Mouse (Mus musculus) left cerebral cortex, adult 11 months (tissue): Measurements from ENCODE around the gene Tbx6.
A peak's percentile ranks its signal among the peaks of the same experiment; 100 is the strongest.

ENCODE experiments used
- DNase-seq: peaks from one replicate; pipeline ENCODE4 v3.0.0; 2022; ENCODE audit warnings: low spot score

Gene Tbx6

DNA sequence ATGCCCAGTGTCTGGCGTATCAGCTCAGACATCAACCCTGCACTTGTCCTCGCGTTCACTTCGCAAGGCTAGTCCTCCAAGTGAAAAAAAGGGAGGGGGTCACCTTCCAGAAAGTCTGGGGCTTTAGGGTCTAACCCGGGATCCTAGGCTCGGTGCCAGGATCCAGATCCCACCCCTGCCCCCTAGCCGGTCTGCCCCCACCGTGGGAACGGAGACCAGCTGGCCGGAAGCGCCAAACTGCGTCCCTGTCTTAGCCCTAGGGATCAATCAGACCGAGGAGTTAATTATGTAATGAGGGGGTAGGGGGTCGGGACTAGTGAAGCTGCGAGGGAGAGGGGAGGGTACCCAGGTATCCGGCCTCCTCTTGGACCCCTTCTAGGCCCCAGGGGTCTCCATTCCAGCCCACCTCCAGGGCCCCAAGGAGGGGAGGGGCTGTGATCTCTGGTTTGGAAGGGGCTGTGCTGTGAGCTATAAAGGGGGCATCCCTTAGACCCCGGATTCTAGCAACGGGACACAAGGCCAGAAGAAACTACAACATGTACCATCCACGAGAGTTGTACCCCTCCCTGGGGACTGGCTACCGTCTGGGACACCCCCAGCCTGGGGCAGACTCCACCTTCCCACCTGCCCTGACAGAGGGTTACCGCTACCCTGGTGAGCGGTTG, at the start of gene Tbx6:
Gene Tbx6, plus strand, starts transcription at position 513 of the 665 bp plus-strand sequence.
- no peak for DNase-seq

DNA sequence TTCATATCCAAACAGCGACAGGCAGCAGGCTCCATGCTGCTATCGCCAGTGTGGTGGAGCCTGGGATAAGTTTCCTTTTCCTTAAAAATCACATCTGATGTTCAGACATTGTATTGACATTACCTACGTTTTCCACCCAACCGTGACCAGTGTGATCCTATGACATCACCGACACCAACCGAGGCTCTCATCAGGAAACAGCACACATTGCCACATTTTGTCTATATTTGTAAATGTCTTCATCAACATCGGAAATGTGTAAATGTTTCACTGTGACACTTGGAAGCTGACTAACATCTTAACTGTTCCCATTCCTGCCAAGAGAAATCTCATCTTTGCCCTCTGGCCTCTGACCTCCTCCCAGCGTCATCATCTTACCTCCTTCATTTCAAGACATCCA, 45.2 kb upstream of the Tbx6 start:
- no peak for DNase-seq

DNA sequence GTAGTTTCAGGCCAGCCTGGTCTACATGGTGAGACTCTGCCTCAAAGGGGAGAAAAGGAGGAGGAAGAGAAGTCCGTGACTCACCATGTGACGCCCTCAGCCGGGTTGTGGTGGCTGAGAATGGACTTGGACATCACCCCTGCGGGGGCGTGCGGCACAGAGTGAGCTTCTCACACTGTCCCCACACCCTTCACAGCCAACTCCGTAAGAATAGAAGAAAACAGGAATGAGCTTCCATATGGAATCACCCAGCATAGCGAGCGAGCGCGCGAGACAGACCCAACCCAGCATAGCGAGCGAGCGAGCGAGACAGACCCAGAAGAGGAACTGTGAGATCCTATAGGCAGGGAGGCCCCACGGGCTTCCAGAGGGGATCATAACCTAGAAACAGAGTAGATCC, 41.7 kb upstream of the Tbx6 start:
- DNase-seq, result no peak

DNA sequence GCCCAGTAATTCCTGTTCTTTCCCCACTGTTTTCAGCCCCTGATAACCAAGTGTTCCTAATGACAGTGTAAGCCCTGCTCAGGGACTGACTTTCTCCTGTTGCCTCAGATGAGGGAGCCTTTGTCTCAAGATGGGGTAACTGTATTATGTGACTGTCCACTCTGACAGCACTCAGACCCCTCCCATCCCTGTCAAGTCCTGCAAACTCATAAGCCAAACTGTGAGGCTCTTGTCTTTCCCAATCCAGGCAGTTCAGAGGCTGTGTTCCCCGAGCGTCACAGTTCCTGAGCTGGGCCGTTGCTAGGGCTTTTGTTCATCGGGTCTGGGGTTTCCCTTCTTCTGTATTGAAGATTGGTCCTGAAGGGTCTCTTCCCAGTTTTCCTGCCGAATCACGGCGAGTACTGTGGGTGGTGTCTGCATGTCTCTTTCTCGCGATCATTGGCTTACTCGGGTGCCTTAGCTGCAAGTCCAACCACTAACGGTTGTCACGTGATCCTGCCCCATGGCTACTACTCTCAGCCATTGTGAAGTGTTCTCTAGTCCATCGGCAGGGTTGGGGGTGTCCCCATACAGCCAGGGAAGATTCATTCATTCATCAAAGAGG, 41.0 kb upstream of the Tbx6 start:
- DNase-seq, result no peak

DNA sequence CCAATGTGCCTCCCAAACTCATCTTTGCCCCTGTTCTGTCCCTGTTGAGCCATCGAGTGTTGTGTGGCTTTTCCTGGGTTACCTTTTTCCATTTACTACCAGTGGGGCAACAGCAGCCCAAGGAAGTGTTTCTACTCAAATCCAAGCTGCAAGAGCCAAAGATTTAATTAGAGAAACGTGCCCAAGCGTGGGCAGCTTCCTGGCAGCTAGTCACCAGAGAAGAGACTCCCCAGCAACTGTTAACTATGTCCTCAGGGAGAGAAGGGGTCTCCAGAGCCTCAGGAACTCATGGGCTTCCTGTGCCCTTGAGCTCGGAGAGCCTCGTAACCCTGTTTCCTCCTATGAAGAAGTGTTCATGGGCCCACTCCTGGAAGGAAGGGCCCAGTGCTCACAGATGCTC, 40.3 kb upstream of the Tbx6 start:
- DNase-seq, result no peak

DNA sequence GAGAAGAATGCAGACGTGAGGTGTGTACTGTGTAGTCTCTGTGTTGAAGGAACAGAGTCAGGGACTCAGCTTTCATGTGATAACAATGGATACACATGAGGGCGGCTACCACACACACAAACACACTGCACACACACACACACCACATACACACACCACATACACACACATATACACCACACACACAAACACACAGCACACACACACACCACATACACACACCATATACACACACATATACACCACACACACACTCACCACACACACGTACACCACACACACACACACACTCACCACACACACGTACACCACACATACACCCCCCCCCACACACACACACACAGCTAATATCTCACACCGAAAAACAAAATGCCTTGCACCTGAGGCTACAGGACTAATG, 39.8 kb upstream of the Tbx6 start:
- DNase-seq, result no peak

DNA sequence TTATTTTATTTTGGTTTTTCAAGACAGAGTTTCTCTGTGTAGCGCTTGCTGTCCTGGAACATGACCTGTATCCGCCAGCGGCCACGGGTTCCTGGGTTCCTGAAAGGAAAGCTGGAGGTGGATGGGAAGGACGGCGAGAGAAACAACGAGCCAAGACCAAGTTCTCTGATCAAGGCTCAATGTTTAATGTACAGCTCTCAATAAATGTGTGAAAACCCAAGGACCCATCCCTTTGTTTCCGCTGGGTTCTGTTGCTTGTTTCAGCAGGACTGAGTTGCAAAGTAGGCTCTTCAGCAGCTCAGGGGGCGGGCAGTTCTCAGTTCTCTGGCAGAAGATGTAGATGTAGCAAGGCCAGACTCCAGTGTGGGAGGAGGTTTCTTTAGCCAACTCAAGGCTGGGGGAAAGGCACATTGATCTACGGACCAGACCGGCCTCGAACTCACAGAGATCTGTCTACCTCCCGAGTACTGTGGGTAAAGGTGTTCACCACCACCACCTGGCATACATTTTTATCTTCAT, 39.3 kb upstream of the Tbx6 start:
- DNase-seq, result no peak

DNA sequence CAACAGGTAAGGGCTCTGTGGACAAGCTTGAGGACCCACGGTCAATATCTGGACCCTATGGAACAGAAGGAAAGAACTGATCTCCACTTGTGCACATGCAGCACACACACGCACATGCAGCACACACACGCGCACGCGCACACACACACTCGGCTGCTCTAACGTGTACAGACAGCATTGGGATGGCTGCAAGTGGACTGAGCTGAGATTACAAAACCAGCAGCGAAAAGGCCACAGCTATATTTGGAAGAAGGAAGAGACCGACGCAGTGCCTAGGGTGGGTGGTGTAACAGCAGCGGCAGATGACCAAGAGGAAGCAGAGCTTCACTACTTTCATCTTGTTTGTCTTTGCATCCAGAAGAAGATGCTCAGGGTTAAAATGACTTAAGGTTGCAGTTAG, 35.2 kb upstream of the Tbx6 start:
- no peak for DNase-seq

DNA sequence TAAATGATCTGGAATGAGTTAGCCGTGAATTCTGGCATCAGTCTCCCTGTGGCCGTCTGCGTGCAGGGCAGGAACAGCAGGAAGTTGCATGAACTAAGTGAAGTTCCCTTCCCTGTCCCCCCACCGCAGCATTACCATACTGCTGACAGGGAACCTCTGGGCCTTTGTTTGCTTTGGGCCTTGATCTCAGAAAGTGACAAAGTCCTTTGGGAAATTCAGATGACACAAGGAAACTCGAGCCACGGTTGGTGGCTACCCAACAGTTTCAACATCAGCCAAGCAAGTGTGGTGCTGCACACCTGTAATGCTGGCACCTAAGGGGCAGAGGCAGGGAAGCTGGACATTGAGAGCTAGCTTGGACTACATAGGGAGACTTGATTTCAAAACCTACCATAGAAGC, 34.5 kb upstream of the Tbx6 start:
- DNase-seq, result no peak

DNA sequence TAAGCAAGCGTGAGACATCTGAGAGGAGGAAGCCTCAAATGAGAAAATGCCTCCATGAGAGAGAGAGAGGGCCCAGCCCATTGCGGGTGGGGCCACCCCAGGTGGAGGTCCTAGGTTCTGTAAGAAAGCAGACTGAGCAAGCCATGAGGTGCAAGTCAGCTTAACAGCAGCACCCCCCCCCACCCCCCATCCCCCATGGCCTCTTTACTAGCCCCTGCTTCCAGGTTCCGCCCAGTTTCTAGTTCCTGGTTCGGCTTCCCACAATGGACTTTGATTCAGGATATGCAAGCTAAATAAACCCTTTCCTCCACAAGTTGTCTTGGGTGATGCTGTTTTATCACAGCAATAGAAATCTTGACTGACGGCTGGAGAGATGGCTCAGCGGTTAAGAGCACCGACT, 32.5 kb upstream of the Tbx6 start:
- DNase-seq, result no peak

DNA sequence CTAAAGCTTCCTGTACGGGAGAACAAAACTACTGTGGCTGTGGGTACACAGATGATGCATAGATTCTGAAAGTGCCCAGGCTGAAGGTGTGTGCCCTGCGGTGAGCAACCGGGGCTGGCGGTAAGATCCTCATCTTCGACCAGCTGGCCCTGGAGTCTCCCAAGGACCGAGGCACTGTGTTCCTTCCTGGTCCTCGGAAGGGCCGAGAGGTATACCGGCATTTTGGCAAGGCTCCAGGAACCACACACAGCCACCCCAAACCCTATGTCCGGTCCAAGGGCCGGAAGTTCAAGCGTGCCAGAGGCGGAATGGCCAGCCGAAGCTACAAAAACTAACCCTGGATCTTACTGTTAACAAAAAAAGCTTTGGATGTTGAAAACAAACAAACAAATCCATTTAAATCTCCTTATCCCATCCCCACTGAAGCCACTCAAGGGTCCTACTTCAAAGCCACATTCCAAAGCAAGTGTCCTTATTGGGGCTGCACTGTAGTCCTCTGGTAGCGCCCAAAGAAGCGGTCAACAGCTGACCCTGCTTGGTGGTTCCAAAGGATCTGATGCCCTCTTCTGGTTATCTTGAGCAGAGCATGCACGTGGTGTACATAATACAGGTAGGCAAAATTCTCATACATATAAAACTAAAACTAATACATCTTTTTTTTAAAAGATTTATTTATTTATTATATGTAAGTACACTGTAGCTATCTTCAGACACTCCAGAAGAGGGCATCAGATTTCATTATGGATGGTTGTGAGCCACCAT, 31.5 kb upstream of the Tbx6 start:
- DNase-seq, result no peak

DNA sequence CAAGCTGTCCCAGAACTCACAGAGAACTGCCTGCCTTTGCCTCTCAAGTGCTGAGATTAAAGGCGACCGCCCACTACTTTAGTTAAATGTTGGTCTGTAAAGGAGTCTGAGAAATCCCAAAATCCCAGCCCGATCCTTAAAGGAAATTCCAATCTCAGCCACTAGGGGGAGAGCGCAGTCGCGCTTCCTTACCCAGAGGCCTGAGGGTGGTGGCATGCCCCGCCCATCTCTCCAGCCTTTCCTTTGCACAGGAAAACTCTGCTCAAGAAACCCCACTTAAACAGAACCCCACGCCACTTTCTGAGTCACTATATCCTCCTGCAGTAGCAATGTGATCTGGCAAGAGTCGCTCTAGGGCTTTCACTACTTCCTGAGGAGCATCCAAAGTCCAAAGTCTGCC, 26.4 kb upstream of the Tbx6 start:
- DNase-seq, result no peak

DNA sequence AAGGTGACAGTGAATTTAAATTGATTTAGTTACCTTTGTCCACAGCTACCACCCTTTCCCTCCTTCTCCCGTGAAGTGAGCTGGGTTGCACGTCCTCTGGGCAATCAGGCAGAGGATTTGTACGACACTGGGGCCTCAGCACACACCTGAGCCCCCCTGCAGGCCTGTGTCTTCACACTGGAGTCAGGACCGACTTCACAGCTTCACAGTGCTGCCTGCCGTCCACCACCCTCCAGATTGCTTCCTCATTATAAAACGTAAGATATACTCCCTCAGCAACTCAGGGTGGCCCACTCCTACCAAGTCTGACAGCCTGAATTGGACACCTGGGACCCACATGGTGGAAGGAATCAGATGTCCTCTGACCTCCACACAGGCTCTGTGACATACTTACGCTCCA, 22.7 kb upstream of the Tbx6 start:
- no peak for DNase-seq

DNA sequence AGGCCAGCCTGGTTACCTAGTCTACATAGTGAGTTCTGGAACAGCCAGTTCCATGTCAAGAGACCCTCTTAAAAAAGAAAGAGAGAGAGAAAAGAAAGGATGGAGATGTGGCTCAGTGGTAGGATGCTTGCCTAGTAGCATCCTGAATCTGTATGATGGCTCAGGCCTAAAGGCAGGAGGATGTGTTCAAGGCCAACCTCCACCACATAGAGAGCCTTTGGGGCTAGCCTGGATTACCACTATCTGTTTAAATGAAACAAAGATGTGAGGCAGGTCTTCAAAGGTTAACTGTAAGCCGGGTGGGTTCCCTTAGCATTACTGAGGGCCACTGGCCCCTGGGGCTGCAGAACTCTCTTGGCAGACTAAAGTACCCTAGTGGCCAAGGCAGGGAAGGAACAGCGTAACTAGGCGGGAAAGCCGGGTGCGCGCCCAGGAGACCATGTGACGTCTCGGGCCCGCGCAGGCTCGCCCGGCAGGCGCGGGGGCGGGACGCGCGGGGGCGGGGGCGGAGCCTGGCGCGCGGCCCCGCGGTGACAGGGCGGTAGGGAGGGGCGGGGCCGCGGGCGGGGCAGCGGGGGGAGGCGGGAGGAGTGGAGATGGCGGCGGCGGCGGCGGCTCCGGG, 22.1 kb upstream of the Tbx6 start, which contains the start of gene Mapk3:
Gene Mapk3, plus strand, starts transcription at position 552 of the 622 bp plus-strand sequence.
- DNase-seq, result peak; percentile 89

DNA sequence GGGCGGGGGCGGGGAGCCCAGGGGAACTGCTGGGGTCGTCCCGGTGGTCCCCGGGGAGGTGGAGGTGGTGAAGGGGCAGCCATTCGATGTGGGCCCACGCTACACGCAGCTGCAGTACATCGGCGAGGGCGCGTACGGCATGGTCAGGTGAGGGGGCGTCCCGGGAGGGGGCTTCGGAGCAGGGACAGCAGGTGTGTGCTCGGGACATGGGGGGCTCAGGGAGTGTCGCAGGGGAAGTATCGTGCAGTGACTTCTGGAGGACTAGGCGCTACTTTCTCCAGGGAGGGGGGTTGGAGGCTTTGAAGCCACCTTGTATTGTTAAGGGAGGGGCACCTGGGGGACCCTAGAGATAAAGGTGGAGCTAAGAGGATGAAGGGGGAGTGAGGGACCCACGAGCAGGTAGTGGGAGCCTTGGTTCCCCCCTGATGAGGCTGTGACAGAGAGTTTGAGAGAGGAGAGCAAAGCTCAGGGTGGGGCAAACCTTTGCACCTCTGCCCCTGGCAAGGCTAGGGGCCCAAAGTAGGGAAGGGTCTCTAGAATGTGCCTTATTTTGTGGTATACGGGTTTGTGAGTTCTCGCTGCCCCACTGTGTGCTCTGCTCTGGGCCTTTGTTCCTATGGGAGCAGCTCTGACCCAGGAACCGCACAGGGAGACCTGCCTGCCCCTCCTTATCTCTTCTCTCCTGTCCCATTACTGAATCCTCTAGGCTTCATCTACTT, 21.5 kb upstream of the Tbx6 start:
- no peak for DNase-seq

DNA sequence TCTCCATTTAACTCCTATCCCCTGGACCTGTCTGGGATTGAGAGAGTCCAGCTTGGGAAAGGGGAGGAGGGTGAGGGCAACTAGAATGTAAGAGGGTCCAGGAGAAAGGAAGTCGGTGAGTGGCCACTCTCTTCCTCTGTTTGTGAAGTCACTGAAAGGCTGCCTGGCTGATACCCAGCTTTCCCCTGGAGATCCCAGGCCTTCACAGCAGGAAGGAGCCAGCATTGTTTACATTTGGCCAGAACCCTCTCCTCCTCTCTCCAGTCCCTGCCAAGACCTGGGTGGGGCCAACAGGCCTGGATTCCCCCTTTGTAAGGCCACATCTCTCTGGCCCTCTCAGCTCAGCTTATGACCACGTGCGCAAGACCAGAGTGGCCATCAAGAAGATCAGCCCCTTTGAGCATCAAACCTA, 20.9 kb upstream of the Tbx6 start:
- no peak for DNase-seq

DNA sequence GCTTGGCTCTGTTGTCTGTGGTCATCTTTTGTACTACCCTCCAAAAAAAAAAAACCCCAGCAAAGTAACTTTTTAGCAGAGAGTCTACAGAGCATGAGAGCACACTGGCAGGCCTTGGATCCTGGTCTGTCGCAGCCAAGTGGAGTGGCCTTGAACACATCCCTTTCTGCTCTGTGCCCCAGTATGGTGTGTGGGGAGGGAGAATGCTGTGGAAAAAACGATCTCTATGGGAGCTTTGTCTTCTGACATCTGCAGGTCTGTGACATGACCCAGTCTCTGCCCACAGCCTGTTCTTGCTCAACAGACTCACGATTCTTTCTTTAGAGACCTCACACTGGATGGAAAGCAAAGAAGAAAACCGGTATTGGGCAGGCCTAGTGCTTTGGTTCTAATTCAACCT, 20.3 kb upstream of the Tbx6 start:
- DNase-seq, result no peak

DNA sequence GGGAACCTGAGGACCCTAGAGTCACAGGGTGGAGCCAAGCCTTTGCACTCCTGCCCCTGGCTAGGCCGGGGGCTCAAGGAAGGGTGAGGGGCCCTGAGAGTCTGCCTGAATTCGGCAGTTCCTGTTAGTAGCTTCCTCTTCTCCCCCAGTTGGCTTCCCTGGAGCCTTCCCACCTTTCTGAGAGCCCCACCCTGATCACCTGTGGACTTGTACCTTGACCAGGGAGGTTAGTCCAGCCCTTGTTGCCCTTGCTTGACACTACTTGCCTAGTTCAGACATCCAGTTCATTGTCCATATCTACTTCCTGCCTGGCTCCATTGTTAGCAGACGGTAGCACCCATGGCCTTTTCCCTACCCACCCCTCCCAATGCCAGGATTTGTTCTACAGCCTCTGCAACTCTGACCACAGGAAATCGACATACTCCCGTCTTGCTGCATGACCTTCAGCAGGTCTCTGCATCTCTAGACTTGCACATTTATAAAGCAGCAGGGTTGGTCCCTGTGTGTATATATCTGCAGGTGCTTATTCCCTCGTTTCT, 19.7 kb upstream of the Tbx6 start:
- no peak for DNase-seq

DNA sequence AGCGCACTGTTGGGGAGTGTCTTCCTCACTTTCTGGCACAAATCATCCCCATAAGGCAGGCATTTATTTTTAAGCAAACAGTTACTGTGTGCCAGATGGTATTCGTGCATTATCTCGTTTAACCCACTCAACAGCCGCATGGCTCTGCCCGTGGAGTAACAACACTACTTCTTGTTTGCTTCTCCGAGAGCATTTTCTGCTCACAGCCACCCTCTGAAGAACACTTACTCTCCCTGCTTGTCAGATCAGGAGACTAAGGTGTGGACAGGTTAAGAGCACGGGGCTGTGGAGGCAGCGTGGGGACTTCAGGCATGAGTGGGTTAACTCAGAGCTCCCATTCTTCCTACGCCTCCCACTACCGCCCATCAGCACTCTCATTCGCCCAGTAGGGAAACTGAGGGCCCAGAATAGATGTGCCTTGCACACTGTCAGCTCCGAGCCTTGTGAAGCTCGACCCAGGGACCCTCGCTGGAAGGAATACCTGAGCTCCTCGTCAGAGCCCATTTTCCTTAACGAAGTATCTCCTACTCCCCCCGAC, 18.7 kb upstream of the Tbx6 start:
- no peak for DNase-seq

DNA sequence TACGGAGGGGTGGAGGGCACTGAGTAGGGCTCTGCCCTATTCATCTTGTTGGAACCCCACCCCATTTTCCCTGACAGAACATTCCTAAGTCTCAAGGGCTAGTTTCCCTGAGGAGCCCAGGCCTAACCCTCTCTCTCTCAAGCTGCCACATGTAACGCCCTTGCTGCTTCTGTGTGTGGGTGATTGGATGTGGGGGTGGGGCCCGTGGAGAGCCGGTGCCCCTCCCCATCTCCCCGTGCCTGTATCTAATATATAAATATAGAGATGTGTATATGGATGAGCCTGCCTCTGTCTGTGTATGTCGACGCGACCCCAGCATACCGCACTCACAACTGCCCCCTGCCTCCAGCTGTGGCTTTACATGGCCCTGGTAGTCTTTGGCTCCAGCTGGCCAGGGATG, 15.7 kb upstream of the Tbx6 start:
- DNase-seq, result no peak

DNA sequence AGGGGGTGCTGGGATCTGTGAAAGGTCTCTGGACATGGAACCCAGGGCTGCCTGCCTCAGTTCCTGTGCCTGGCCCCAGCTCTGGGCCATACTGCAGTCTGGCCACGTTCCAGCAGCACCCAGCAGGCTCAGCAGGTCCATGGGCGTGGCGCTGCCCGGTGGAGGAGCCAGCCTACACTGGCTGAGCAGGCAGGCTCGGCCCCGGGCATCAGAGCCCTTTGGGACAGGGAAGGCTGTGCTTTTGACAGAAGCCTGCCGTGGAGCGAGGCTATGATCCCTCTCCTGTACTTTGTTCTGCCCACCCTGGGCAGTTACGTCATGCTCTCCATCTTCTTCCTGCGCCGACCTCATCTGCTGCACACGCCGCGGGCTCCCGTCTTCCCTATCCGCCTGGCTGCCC, 15.1 kb upstream of the Tbx6 start, which contains the start of gene Gdpd3:
Gene Gdpd3, plus strand, starts transcription at position 134 of the 400 bp plus-strand sequence.
- DNase-seq, result no peak
